Mouse (Mus musculus) ES-Bruce4 (cell line): ENCODE results near the gene Efcab11.

Source experiments
- CTCF ChIP-seq: IDR thresholded peaks from one replicate; pipeline ENCODE4 v1.8.1; 2011; ENCODE audit warnings: low read depth, low read length
- EP300 ChIP-seq: IDR thresholded peaks from 2 replicates; pipeline ENCODE4 v1.6.1; 2011; ENCODE audit warnings: low read depth, low read length; ENCODE audit not compliant: insufficient read depth
- POLR2A ChIP-seq: IDR thresholded peaks from one replicate; pipeline ENCODE4 v1.8.1; 2011; ENCODE audit warnings: low read length; ENCODE audit not compliant: insufficient read depth

DNA sequence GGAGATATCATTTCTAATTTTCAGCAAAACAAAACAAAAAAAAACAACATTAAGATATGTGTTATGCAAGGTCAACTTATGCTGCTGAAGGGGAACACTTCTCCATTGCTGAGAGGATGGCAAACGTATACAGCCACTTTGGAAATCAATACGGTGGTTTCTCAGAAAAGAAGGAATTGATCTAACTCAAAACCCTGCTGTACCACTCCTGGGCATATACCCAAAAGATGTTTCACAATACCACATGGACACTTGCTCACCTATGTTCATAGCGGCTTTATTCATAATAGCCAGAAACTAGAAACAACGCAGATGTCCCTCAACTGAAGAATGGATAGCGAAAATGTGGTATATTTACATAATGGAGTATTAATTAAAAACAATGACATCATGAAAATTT, 25.6 kb downstream of the Efcab11 start:
- TF ChIP-seq CTCF (no peak), POLR2A (no peak), EP300 (no peak)
